Mouse (Mus musculus): ENCODE results near the gene Trpm8.

DNA sequence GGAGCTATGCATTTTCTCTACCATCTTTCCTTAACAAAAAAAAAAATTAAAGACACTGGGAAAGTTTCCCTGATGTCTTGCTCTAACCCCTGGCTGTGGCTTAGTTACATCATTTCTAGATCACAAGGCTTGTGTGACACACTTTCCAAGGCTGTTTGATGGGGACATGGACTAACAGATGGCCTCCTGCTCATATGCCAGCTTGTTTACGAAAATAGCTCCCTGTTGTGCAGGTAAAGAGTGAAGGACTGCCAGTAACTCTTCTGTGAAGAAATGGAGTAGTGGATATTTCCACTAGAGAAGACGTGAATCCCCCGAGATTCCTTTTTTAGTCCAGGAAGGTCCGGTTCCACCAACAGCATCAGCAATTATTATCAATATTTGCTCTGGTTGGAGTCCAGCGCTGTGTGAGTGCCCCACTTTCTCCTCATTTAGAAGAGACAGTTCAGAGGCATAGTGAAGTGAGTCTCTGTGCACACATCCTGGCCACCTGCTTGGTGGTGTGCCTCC is 71.1 kb downstream of the Trpm8 start:
- no peak for TF ChIP-seq GATA1 (IDR thresholded peaks at IDR 0.05; ENCODE audit: low read length)
- no peak for TF ChIP-seq TAL1 (IDR thresholded peaks at IDR 0.05; ENCODE audit: low read length)
